Mouse (Mus musculus): Measurements from ENCODE around the gene Pdcd6ip. TPM values are rescaled to one million over a fixed set of nuclear protein-coding genes. Genes with fewer than 3 reads are reported as not detected.

Gene Pdcd6ip
- total and polyA plus RNA-seq, 2 experiments: 33.9 to 56.6 TPM

- WGBS: 85% methylated on average over 3 of the region's 3 CpGs
These were observed 64.0 kb downstream of the Pdcd6ip start for GRCm38 (mm10) chr9:113644076-113644475.

DNA sequence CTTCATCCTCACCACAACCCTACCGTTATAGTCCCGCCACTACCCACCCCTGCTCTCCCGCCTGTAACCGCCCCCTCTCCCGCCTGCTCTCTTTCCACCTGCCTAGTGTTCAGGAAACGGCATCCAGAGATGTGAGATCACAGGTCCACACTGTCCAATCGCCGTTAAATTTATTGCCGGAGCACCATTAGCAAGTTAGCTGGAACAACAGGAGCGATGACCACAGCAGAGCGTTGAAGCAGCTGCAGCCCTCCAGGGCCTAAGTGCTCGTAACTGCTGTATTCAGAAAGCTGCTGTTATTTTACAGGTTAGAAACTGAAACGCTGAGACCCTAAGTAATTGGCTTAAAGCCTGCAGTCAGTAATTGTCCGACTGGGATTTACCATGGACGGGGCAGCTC, 64.4 kb downstream of the Pdcd6ip start:
- Histone ChIP-seq H3K4me1 (ENCODE audit: control insufficient read depth, insufficient read depth, low read length) (no peaks in the 10 kb centered on the region), H3K27me3 (ENCODE audit: control insufficient read depth, insufficient read depth, low read length) (no peaks in the 10 kb centered on the region), H3K79me2 (ENCODE audit: control insufficient read depth, insufficient read depth, low read length) (no peaks in the 10 kb centered on the region), H3K4me3 (ENCODE audit: insufficient read depth, low read depth, low read length) (no peak overlapping the region), H3K27ac (replicated peaks; ENCODE audit: insufficient read depth, low read depth, low read length) (no peak overlapping the region), H3K36me3 (ENCODE audit: control insufficient read depth, insufficient read depth, low read length) (no peaks in the 10 kb centered on the region), H3K9ac (ENCODE audit: low read depth, low read length) (no peak overlapping the region)
- no peak for DNase-seq (ENCODE audit: extremely low read depth, low read depth, low spot score)
- 92% methylated on average over 15 of the region's 15 CpGs for WGBS
- TF ChIP-seq POLR2A (IDR thresholded peaks at IDR 0.05; ENCODE audit: extremely low read depth, insufficient read depth, low read length) (no peak), CTCF (IDR thresholded peaks at IDR 0.05; ENCODE audit: low read depth, low read length) (no peak)

More at GRCm38 (mm10) chr9:113644076-113644475, 64.0 kb downstream of the Pdcd6ip start:
- TF ChIP-seq CTCF (IDR thresholded peaks at IDR 0.05; ENCODE audit: low read depth, low read length): no peak
- TF ChIP-seq POLR2A (IDR thresholded peaks at IDR 0.05; ENCODE audit: extremely low read depth, insufficient read depth, low read length): no peak
- Histone ChIP-seq H3K36me3 (ENCODE audit: control insufficient read depth, insufficient read depth, low read length) (no peaks in the 10 kb centered on the region), H3K27ac (replicated peaks; ENCODE audit: insufficient read depth, low read depth, low read length) (no peak overlapping the region), H3K79me2 (ENCODE audit: control insufficient read depth, insufficient read depth, low read length) (no peaks in the 10 kb centered on the region), H3K27me3 (ENCODE audit: control insufficient read depth, insufficient read depth, low read length) (no peaks in the 10 kb centered on the region), H3K9ac (ENCODE audit: low read depth, low read length) (no peak overlapping the region), H3K4me1 (ENCODE audit: control insufficient read depth, insufficient read depth, low read length) (no peaks in the 10 kb centered on the region), H3K4me3 (ENCODE audit: insufficient read depth, low read depth, low read length) (no peak overlapping the region)
- DNase-seq (ENCODE audit: extremely low read depth, low read depth, low spot score): no peak

DNA sequence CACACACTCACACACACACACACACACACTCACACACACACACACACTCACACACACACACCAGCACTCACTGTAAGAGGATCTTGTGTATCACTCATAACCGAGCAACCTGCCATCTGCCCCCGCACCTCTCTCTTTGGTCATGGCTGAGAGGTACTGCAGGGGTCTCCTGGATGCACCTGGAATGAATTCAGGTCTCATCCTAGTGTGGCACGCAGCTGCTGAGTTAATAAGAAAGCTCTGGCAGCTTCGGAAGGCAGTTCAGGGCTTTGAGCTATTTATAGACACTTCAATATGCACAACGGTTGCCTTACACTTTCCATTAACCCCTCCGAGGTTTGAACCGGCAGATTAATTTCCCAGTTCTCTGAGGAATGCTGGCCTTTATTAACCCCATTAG, 73.1 kb downstream of the Pdcd6ip start:
- Histone ChIP-seq H3K27ac (replicated peaks; ENCODE audit: insufficient read depth, low read depth, low read length) (no peak overlapping the region), H3K4me1 (ENCODE audit: control insufficient read depth, insufficient read depth, low read length) (no peaks in the 10 kb centered on the region), H3K4me3 (ENCODE audit: insufficient read depth, low read depth, low read length) (no peak overlapping the region), H3K36me3 (ENCODE audit: control insufficient read depth, insufficient read depth, low read length) (no peaks in the 10 kb centered on the region), H3K27me3 (ENCODE audit: control insufficient read depth, insufficient read depth, low read length) (no peaks in the 10 kb centered on the region), H3K79me2 (ENCODE audit: control insufficient read depth, insufficient read depth, low read length) (no peaks in the 10 kb centered on the region), H3K9ac (ENCODE audit: low read depth, low read length) (no peak overlapping the region)
- 69% methylated on average over 7 of the region's 7 CpGs for WGBS
- DNase-seq (ENCODE audit: extremely low read depth, low read depth, low spot score): no peak
- TF ChIP-seq POLR2A (IDR thresholded peaks at IDR 0.05; ENCODE audit: extremely low read depth, insufficient read depth, low read length): no peak
- TF ChIP-seq CTCF (IDR thresholded peaks at IDR 0.05; ENCODE audit: low read depth, low read length): no peak

DNA sequence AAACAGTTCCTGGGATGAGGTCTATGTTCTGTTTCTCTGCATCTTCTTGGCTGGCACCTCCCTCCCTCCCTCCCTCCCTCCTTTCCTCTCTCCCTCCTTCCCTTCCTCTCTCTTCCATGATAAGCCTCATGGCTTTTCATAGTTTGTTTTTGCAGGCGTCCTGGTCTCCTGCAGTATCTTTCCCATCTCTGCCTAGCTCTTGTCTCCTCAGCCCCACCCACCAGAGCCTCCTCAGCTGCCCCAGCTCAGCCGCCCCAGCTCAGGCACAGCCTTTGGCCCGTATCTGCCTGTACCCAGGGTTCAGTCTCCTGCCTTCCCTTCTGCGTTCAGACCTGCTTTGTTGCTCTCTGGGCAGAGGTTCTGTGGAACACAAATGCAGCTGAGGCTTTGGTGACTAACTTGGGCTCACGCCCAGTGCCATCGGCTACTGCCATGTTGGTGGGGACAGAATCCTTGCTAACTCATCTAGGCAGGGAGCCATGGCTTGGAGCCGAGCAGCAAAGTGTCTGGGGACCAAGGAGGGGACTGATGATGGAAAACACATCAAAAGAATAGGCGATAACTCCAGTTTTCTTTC, 74.8 kb downstream of the Pdcd6ip start:
- H3K9ac ChIP-seq (ENCODE audit: low read depth, low read length): no peak overlapping the region
- WGBS: 61% methylated on average over 8 of the region's 8 CpGs
- no peaks in the 10 kb centered on the region for H3K79me2 ChIP-seq (ENCODE audit: control insufficient read depth, insufficient read depth, low read length)
- no peak overlapping the region for H3K4me3 ChIP-seq (ENCODE audit: insufficient read depth, low read depth, low read length)
- H3K4me1 ChIP-seq (ENCODE audit: control insufficient read depth, insufficient read depth, low read length): no peaks in the 10 kb centered on the region
- TF ChIP-seq CTCF (IDR thresholded peaks at IDR 0.05; ENCODE audit: low read depth, low read length) (no peak), POLR2A (IDR thresholded peaks at IDR 0.05; ENCODE audit: extremely low read depth, insufficient read depth, low read length) (no peak)
- no peaks in the 10 kb centered on the region for H3K27me3 ChIP-seq (ENCODE audit: control insufficient read depth, insufficient read depth, low read length)
- no peaks in the 10 kb centered on the region for H3K36me3 ChIP-seq (ENCODE audit: control insufficient read depth, insufficient read depth, low read length)
- no peak for DNase-seq (ENCODE audit: extremely low read depth, low read depth, low spot score)
- H3K27ac ChIP-seq (replicated peaks; ENCODE audit: insufficient read depth, low read depth, low read length): no peak overlapping the region

GRCm38 (mm10) chr9:113632350-113633043, 75.6 kb downstream of the Pdcd6ip start:
- Histone ChIP-seq H3K4me1 (ENCODE audit: control insufficient read depth, insufficient read depth, low read length) (no peaks in the 10 kb centered on the region), H3K27me3 (ENCODE audit: control insufficient read depth, insufficient read depth, low read length) (no peaks in the 10 kb centered on the region)
- 67% methylated on average over 9 of the region's 9 CpGs for WGBS

DNA sequence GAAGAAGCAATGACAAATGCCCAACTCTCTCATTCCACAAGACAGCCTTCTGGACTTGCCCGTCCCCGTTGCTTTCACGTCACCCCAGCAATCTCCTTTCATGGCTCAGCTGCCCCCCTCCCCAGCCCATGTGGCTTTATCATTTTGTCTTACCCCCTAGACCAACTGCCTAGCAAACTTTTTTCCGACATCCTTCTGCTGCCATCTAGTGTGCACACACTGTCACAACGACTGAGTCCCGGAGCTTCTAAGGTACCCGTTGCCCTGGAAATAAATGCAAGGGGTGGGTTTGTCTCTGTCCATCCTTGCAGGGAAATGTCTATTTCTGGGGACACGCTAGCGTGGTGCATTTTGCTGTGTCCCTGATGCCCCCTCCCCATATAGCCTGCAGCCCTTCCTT, 78.4 kb downstream of the Pdcd6ip start:
- Histone ChIP-seq H3K36me3 (ENCODE audit: control insufficient read depth, insufficient read depth, low read length) (no peaks in the 10 kb centered on the region), H3K79me2 (ENCODE audit: control insufficient read depth, insufficient read depth, low read length) (no peaks in the 10 kb centered on the region), H3K27ac (replicated peaks; ENCODE audit: insufficient read depth, low read depth, low read length) (no peak overlapping the region), H3K27me3 (ENCODE audit: control insufficient read depth, insufficient read depth, low read length) (no peaks in the 10 kb centered on the region), H3K4me1 (ENCODE audit: control insufficient read depth, insufficient read depth, low read length) (no peaks in the 10 kb centered on the region), H3K4me3 (ENCODE audit: insufficient read depth, low read depth, low read length) (no peak overlapping the region), H3K9ac (ENCODE audit: low read depth, low read length) (no peak overlapping the region)
- no peak for TF ChIP-seq POLR2A (IDR thresholded peaks at IDR 0.05; ENCODE audit: extremely low read depth, insufficient read depth, low read length)
- peak; percentile 30; the same call in 1 of the 2 replicates for TF ChIP-seq CTCF (IDR thresholded peaks at IDR 0.05; ENCODE audit: low read depth, low read length)
- no peak for DNase-seq (ENCODE audit: extremely low read depth, low read depth, low spot score)
- 13% methylated on average over 9 of the region's 9 CpGs for WGBS

More at GRCm38 (mm10) chr9:113632350-113633043, 75.6 kb downstream of the Pdcd6ip start:
- Histone ChIP-seq H3K36me3 (ENCODE audit: control insufficient read depth, insufficient read depth, low read length) (no peaks in the 10 kb centered on the region), H3K9ac (ENCODE audit: low read depth, low read length) (no peak overlapping the region), H3K4me3 (ENCODE audit: insufficient read depth, low read depth, low read length) (no peak overlapping the region), H3K27ac (replicated peaks; ENCODE audit: insufficient read depth, low read depth, low read length) (no peak overlapping the region), H3K79me2 (ENCODE audit: control insufficient read depth, insufficient read depth, low read length) (no peaks in the 10 kb centered on the region)
- TF ChIP-seq CTCF (IDR thresholded peaks at IDR 0.05; ENCODE audit: low read depth, low read length): no peak
- no peak for TF ChIP-seq POLR2A (IDR thresholded peaks at IDR 0.05; ENCODE audit: extremely low read depth, insufficient read depth, low read length)
- no peak for DNase-seq (ENCODE audit: extremely low read depth, low read depth, low spot score)

Data from liver, adult 2 months (tissue).